Mouse (Mus musculus) cortical plate, adult 2 months (tissue): ENCODE results near the gene Ccdc92.
A peak's percentile ranks its signal among the peaks of the same experiment; 100 is the strongest.

Source experiments
- CTCF ChIP-seq: fragments of 200-500 bp; IDR thresholded peaks from 2 replicates; pipeline ENCODE4 v1.5.1; 2011; ENCODE audit warnings: mild to moderate bottlenecking, control low read depth, low read length; ENCODE audit not compliant: insufficient read depth; ENCODE audit errors: extremely low read depth
- POLR2A ChIP-seq: fragments of 200-500 bp; IDR thresholded peaks from 2 replicates; pipeline ENCODE4 v1.6.1; 2011; ENCODE audit warnings: mild to moderate bottlenecking, low read length, control low read depth; ENCODE audit not compliant: insufficient read depth; ENCODE audit errors: extremely low read depth

GRCm38 (mm10) chr5:124862013-124862866, at the start of gene Ccdc92, which contains the start of gene Zfp664:
- TF ChIP-seq CTCF (no peak), POLR2A (peak; percentile 77; the same call in 1 of the 2 replicates)
